Mouse (Mus musculus): ENCODE results near the gene Myom3. TPM values are rescaled to one million over a fixed set of nuclear protein-coding genes. Genes with fewer than 3 reads are reported as not detected.

Gene Myom3
- polyA plus RNA-seq, 1 experiment from 2014 or later = 0.09 TPM

Other genes with a start within 250 kb of the Myom3 start
- 0.63 and 0.79 TPM in 2 replicates for gene Grhl3, start 186.1 kb upstream of the Myom3 start, polyA plus RNA-seq (2015; fragmentation: Nextera tagmentation; extraction: Ambion mirVana)
- 0.13 TPM in 2 replicates for gene Ifnlr1, start 73.4 kb upstream of the Myom3 start, polyA plus RNA-seq (2015; fragmentation: Nextera tagmentation; extraction: Ambion mirVana)
- not detected in 2 replicates for gene Il22ra1, start 31.5 kb upstream of the Myom3 start, polyA plus RNA-seq (2015; fragmentation: Nextera tagmentation; extraction: Ambion mirVana)
- 341 and 352 TPM in 2 replicates for gene Srsf10, start 96.0 kb downstream of the Myom3 start, polyA plus RNA-seq (2015; fragmentation: Nextera tagmentation; extraction: Ambion mirVana)
- 180 and 185 TPM in 2 replicates for gene Pnrc2, start 114.1 kb downstream of the Myom3 start, polyA plus RNA-seq (2015; fragmentation: Nextera tagmentation; extraction: Ambion mirVana)
- gene Cnr2, start 135.7 kb downstream of the Myom3 start, polyA plus RNA-seq (2015; fragmentation: Nextera tagmentation; extraction: Ambion mirVana) = 0.13 and 0.21 TPM in 2 replicates
- 41.7 and 56.6 TPM in 2 replicates for gene Fuca1, start 161.0 kb downstream of the Myom3 start, polyA plus RNA-seq (2015; fragmentation: Nextera tagmentation; extraction: Ambion mirVana)
- gene Hmgcl, start 186.7 kb downstream of the Myom3 start, polyA plus RNA-seq (2015; fragmentation: Nextera tagmentation; extraction: Ambion mirVana) = 56.2 and 57.1 TPM in 2 replicates
- gene Gale, start 204.0 kb downstream of the Myom3 start, polyA plus RNA-seq (2015; fragmentation: Nextera tagmentation; extraction: Ambion mirVana) = 28.7 and 33.6 TPM in 2 replicates
- gene Lypla2, start 212.9 kb downstream of the Myom3 start, polyA plus RNA-seq (2015; fragmentation: Nextera tagmentation; extraction: Ambion mirVana) = 163 and 173 TPM in 2 replicates
- 50.9 and 53.6 TPM in 2 replicates for gene Pithd1, start 227.5 kb downstream of the Myom3 start, polyA plus RNA-seq (2015; fragmentation: Nextera tagmentation; extraction: Ambion mirVana)